Mouse (Mus musculus) layer of hippocampus, adult 18-20 months (tissue): ENCODE results near the gene Xylt1. TPM values are rescaled to one million over a fixed set of nuclear protein-coding genes. Genes with fewer than 3 reads are reported as not detected.

ENCODE experiments used
- DNase-seq, 2 experiments: peaks; one replicate each; pipeline ENCODE4 v3.0.0; 2022; ENCODE audit warnings: low spot score in 2 of 2
- long read RNA-seq: library from polyadenylated mRNA; stranded (forward); transcript quantifications from one replicate; pipeline ENCODE4 v2.0.0, GENCODE M21; 2021
- total RNA-seq, 2 experiments: library from RNA; stranded (reverse); gene quantifications; 2 replicates each; pipeline ENCODE4 v1.2.3; 2021

Gene Xylt1
- total RNA-seq = 10 to 100 TPM; 45.0 to 46.7 TPM
- long read RNA-seq, full-length matches to known transcripts = 8 of 20 reads
- long read RNA-seq, partial matches to known transcripts = 10 of 20 reads
- long read RNA-seq, other reads (novel, unspliced or antisense) = 2 of 20 reads

- peak; percentile 74 to 82 for DNase-seq
Observed at GRCm38 (mm10) chr7:117380418-117381187, at the start of gene Xylt1. Gene Xylt1 (plus strand): TSS chr7:117380979.

GRCm38 (mm10) chr7:117333936-117334335 is 46.8 kb upstream of the Xylt1 start:
- DNase-seq = no peak

GRCm38 (mm10) chr7:117356316-117356715 is 24.5 kb upstream of the Xylt1 start:
- DNase-seq = no peak

GRCm38 (mm10) chr7:117357425-117358194 is 23.2 kb upstream of the Xylt1 start:
- DNase-seq = peak in 1 of 2 experiments; percentile 22

- DNase-seq = no peak
Observed at GRCm38 (mm10) chr7:117361281-117361680, 19.5 kb upstream of the Xylt1 start.

- no peak for DNase-seq
Observed at GRCm38 (mm10) chr7:117362493-117362892, 18.3 kb upstream of the Xylt1 start.

- DNase-seq = no peak
Observed at GRCm38 (mm10) chr7:117368647-117369289, 12.0 kb upstream of the Xylt1 start.

GRCm38 (mm10) chr7:117369290-117369941 is 11.4 kb upstream of the Xylt1 start:
- DNase-seq = no peak

- DNase-seq = peak in 1 of 2 experiments; percentile 88
Observed at GRCm38 (mm10) chr7:117375886-117376309, 4.9 kb upstream of the Xylt1 start.

GRCm38 (mm10) chr7:117377138-117377537 is 3.6 kb upstream of the Xylt1 start:
- DNase-seq = no peak

- no peak for DNase-seq
Observed at GRCm38 (mm10) chr7:117380036-117380417, 752 bp upstream of the Xylt1 start.

- peak in 1 of 2 experiments; percentile 43 for DNase-seq
Observed at GRCm38 (mm10) chr7:117381188-117381981, 606 bp downstream of the Xylt1 start.

GRCm38 (mm10) chr7:117382006-117382405 is 1.2 kb downstream of the Xylt1 start:
- DNase-seq = no peak

- DNase-seq = peak; percentile 50 to 78
Observed at GRCm38 (mm10) chr7:117383147-117383940, 2.6 kb downstream of the Xylt1 start.

GRCm38 (mm10) chr7:117386376-117386775 is 5.6 kb downstream of the Xylt1 start:
- no peak for DNase-seq

GRCm38 (mm10) chr7:117388284-117388988 is 7.7 kb downstream of the Xylt1 start:
- no peak for DNase-seq

GRCm38 (mm10) chr7:117389048-117389447 is 8.3 kb downstream of the Xylt1 start:
- DNase-seq = no peak

- DNase-seq = no peak
Observed at GRCm38 (mm10) chr7:117392863-117393569, 12.2 kb downstream of the Xylt1 start.
